Mouse (Mus musculus) embryonic facial prominence, embryonic 14.5 days (tissue): ENCODE measurements at regions not wholly inside any gene's neighbourhood (a gene's known extent, or its start where the extent isn't known, plus 50 kb on each side); places are given as distances from the start of the nearest gene placed in this dataset.

Experiments used
- ATAC-seq: fragments of 200-750 bp; cut with Nextera tagmentation; 2 replicates; pipeline ENCODE4 v1.8.0; 2017; ENCODE audit warnings: low read depth, moderate number of reproducible peaks, moderate TSS enrichment
- DNase-seq: peaks from one replicate; pipeline ENCODE4 v3.0.0-alpha.2; 2015; ENCODE audit warnings: low spot score
- H3K27ac ChIP-seq: fragments of 300-500 bp; sonication (generic); replicated peaks from 2 replicates; pipeline ENCODE4 v1.5.1; 2014; ENCODE audit warnings: low read depth, mild to moderate bottlenecking, low read length, moderate library complexity
- H3K27me3 ChIP-seq: fragments of 300-500 bp; sonication (generic); replicated peaks from 2 replicates; pipeline ENCODE4 v1.6.1; 2014; ENCODE audit warnings: low read length; ENCODE audit not compliant: control insufficient read depth, insufficient read depth
- H3K36me3 ChIP-seq: fragments of 300-500 bp; sonication (generic); 2 replicates; pipeline ENCODE4 v1.6.1; 2014; ENCODE audit warnings: low read length, mixed read lengths; ENCODE audit not compliant: control insufficient read depth, insufficient read depth
- H3K4me1 ChIP-seq: fragments of 300-500 bp; sonication (generic); 2 replicates; pipeline ENCODE4 v1.6.1; 2014; ENCODE audit warnings: antibody characterized with exemption, low read length; ENCODE audit not compliant: control insufficient read depth, insufficient read depth
- H3K4me2 ChIP-seq: fragments of 300-500 bp; sonication (generic); 2 replicates; pipeline ENCODE4 v1.6.1; 2014; ENCODE audit warnings: low read depth, mild to moderate bottlenecking, low read length, moderate library complexity, mixed read lengths
- H3K4me3 ChIP-seq: fragments of 300-500 bp; sonication (generic); 2 replicates; pipeline ENCODE4 v1.5.1; 2014; ENCODE audit warnings: low read depth, mild to moderate bottlenecking, low read length
- H3K9ac ChIP-seq: fragments of 300-500 bp; sonication (generic); 2 replicates; pipeline ENCODE4 v1.6.1; 2014; ENCODE audit warnings: low read depth, mild to moderate bottlenecking, low read length, moderate library complexity, mixed read lengths
- H3K9me3 ChIP-seq: fragments of 300-500 bp; sonication (generic); 2 replicates; pipeline ENCODE4 v1.6.1; 2016; ENCODE audit warnings: low read length; ENCODE audit not compliant: control insufficient read depth
- WGBS: fragments of 180-500 bp; shearing (Covaris S2); extraction: QIAGEN DNeasy Blood & Tissue Kit; methylation state at CpG from one replicate; pipeline ENCODE4 v1.1.7; 2014; 5-methylcytosine and 5-hydroxymethylcytosine counted together

DNA sequence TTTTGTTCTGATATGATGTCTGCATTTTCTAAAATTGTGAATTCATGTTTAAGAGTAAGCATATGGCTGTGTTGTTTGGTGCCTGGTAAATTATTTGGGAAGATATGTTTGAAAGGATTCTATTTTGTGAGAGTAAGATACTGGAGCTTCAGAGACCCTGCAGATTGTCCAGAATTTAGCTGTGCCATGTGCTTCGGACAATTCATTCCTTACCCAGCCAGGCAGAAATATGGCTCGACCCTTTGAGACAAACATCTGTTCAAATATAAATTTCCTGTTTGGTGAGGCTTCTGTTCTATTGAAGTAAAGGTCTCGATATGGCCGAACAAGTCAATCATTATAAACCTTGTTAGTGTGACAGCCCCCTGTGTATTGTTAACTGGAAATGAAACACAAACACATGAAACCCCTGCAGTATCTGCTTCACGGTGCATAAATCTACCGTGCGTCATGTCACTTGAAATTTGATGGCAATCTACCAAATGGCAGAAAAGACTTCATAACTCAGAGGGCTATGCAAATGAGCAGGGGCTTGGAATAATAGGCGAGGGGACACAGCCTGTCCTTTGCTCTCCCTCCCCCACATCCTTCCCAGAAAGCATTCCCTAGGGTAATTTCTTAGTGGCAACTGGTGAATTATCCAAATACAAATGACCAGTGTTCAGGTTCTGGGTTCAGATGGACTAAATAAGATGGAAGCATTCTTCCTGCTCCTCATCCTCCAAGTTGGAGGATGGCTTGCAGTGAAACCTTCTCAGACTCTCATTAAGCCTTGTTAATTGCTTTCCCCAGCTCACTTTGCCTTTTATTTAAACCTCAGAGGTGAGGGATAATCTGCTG is 61.8 kb downstream of the Adcyap1 start:
- Histone ChIP-seq H3K4me3 (no peak overlapping the region), H3K27ac (no peak overlapping the region), H3K4me1 (no peaks in the 10 kb centered on the region), H3K27me3 (no peaks in the 10 kb centered on the region), H3K4me2 (no peak overlapping the region), H3K36me3 (no peaks in the 10 kb centered on the region), H3K9ac (no peak overlapping the region), H3K9me3 (no peaks in the 10 kb centered on the region)
- ATAC-seq (no peak), DNase-seq (peak; percentile 5)
- WGBS, result 26% methylated on average over 8 of the region's 8 CpGs

DNA sequence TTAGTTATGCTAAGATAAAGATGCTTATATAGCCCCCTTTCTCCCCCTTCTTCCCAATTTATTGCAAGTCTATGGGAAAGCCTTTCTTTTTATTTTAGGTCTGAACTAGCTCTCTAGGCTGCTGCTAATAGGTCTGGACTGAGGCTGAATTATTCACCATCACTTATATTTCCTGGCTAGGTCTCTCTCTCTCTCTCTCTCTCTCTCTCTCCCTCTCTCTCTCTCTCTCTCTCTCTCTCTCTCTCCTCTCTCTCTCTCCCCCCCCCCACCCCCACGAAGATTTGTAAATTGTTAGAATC is 62.3 kb downstream of the Adcyap1 start:
- no peaks in the 10 kb centered on the region for H3K27me3 ChIP-seq
- no peak overlapping the region for H3K27ac ChIP-seq
- no peaks in the 10 kb centered on the region for H3K36me3 ChIP-seq
- no peak overlapping the region for H3K4me3 ChIP-seq
- no peak overlapping the region for H3K4me2 ChIP-seq
- no peak for DNase-seq
- no peaks in the 10 kb centered on the region for H3K4me1 ChIP-seq
- no peaks in the 10 kb centered on the region for H3K9me3 ChIP-seq
- 60% methylated on average over 1 of the region's 1 CpGs for WGBS
- ATAC-seq, result no peak
- H3K9ac ChIP-seq, result no peak overlapping the region

DNA sequence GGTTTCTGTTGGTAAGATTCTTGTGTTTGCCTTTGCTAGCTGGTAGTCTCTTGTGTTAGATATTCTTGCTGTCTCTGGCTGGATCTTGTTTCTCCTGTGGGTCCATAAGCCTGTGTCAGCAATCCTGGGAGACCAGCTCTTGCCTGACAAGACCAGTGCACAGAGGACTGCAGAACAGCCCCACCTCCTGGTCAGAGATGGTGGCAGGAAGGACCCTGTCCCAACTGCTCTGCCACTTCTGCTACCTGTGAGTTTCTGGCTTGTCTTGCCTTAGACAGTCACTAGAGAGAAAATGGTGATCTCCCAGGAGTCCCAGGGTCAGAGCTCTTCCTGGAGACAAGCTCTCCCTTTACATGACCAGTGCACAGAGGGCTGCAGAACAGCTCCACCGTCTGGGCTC is 107.3 kb downstream of the Adcyap1 start:
- ATAC-seq, result no peak
- H3K4me2 ChIP-seq, result no peak overlapping the region
- no peak overlapping the region for H3K4me3 ChIP-seq
- H3K27me3 ChIP-seq, result no peaks in the 10 kb centered on the region
- H3K9ac ChIP-seq, result no peak overlapping the region
- WGBS, result 0% methylated on average over 1 of the region's 1 CpGs
- no peak for DNase-seq
- H3K27ac ChIP-seq, result no peak overlapping the region
- H3K9me3 ChIP-seq, result no peaks in the 10 kb centered on the region
- H3K4me1 ChIP-seq, result no peaks in the 10 kb centered on the region
- H3K36me3 ChIP-seq, result no peaks in the 10 kb centered on the region

DNA sequence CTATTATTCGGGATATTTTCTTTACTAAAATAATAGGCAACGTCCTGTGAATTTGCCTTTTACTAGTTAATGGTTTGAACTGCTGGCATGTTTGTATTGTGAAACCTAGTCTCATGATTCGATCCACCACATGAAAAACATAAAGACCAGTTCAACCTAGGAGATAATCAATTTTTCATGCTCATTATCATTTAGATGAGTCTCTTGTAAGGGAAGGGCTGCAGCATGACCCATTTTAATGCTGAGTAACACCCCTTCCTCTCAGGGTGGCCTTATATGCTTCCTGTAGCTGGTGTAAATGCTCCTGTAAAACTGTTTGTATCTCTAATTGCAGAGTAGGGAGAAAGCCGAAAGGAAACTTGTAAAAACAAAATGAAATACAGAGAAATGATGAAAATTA is 113.3 kb downstream of the Adcyap1 start:
- Histone ChIP-seq H3K27me3 (no peaks in the 10 kb centered on the region), H3K27ac (no peak overlapping the region), H3K9ac (no peak overlapping the region), H3K4me2 (no peak overlapping the region), H3K4me1 (no peaks in the 10 kb centered on the region), H3K9me3 (no peaks in the 10 kb centered on the region), H3K36me3 (no peaks in the 10 kb centered on the region), H3K4me3 (no peak overlapping the region)
- DNase-seq (no peak), ATAC-seq (no peak)
- WGBS, result 39% methylated on average over 4 of the region's 4 CpGs

DNA sequence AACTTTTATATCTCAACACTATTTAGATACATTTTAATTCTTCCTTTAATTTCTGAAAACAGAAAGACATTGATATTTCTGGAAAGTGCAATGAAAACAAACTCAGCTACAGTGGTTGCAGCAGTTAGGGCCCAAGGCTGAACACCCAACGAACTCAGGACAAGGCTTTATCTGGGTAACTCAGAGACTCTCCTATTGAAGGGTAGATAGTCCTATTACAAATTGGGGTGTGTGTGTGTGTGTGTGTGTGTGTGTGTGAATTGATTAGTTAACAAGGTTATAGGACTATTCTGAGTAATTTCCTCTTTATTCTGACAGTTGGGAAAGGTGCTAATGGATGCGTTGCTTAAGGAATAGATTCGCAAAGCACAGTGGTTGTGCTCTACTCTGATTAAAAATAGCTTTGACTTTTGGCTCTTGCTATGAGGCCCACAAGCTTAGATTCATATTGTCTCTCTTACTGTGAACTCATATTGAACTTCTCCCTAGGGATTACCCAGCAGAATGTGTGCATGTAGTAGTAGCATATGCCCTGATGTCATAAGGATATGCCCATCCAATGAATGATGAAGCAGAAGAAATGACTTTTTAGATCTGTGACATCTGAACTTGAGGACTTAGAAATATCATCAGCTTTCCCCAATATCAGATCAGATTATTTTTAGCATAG is 114.0 kb downstream of the Adcyap1 start:
- Histone ChIP-seq H3K4me3 (no peak overlapping the region), H3K27ac (no peak overlapping the region), H3K27me3 (no peaks in the 10 kb centered on the region), H3K9ac (no peak overlapping the region), H3K4me2 (no peak overlapping the region), H3K4me1 (no peaks in the 10 kb centered on the region), H3K9me3 (no peaks in the 10 kb centered on the region), H3K36me3 (no peaks in the 10 kb centered on the region)
- no peak for ATAC-seq
- DNase-seq, result no peak
- 72% methylated on average over 3 of the region's 3 CpGs for WGBS

DNA sequence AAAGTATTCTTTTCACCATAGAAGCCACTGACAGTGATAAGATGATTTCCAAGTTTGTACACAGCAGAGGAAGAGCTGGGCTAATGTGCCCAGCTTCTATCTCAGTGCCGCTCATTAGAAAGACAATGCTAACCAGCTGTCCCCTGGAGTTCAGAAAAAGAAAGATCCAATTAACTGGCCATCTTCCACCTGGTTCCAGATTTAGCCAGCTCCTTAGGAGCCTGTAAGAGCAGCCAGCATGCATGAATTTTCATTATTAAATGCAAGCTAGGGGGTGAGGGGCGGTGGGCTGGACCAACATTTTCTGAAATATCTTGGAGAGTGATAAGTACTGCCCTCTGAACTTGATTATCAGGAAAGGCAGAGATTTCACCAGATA is 114.5 kb downstream of the Adcyap1 start:
- Histone ChIP-seq H3K4me3 (no peak overlapping the region), H3K9me3 (no peaks in the 10 kb centered on the region), H3K27ac (no peak overlapping the region), H3K4me1 (no peaks in the 10 kb centered on the region), H3K4me2 (no peak overlapping the region), H3K9ac (no peak overlapping the region), H3K27me3 (no peaks in the 10 kb centered on the region), H3K36me3 (no peaks in the 10 kb centered on the region)
- peak; percentile 63; the same call in 1 of the 2 replicates for ATAC-seq
- 49% methylated on average over 2 of the region's 2 CpGs for WGBS
- DNase-seq, result peak; percentile 22

DNA sequence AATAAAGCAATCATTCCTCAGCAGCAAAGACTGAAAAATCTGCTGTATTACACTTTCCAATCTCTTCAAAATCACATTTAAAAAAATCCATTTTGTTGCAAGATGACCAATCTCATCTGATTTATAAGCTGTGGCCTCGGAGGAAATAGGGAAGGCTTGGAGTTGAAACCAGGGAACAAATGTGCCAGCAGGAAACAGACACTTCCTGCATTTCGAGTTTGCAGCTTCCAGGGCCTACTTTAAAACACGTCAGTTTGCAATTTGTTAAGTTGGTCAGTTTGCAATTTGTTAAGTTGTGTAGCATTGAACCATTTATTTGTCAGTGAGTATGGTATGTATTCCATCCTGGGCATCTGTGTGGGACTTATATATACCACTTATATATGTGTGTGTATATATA is 115.3 kb downstream of the Adcyap1 start:
- Histone ChIP-seq H3K4me3 (no peak overlapping the region), H3K27me3 (no peaks in the 10 kb centered on the region), H3K4me1 (no peaks in the 10 kb centered on the region), H3K27ac (no peak overlapping the region), H3K9me3 (0 out of 2 replicates have a peak, but pooled peaks cover 5% of the 10 kb centered on the region), H3K4me2 (no peak overlapping the region), H3K36me3 (no peaks in the 10 kb centered on the region), H3K9ac (no peak overlapping the region)
- ATAC-seq (no peak), DNase-seq (no peak)
- WGBS, result 38% methylated on average over 3 of the region's 3 CpGs

DNA sequence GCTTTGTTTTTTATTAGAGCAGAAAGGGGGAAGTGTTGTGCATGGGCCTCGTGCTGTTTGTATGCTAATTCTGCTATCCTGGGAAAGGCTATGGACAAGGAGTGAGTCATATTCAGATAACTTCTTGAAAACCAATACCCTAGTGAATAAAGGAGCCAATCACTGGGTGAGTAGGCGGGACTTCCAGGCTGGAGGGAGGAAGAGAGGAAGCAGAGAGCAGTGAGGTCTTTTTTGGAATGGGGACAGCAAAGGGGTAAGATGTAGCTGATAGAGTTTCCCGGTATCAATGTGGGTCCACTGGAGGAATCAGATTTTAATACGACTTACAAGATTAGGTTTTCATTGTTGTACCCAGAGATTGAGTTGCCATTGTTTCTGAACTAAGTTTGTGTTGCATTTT is 122.7 kb downstream of the Adcyap1 start:
- H3K27me3 ChIP-seq, result no peaks in the 10 kb centered on the region
- no peak overlapping the region for H3K9ac ChIP-seq
- no peaks in the 10 kb centered on the region for H3K4me1 ChIP-seq
- DNase-seq, result no peak
- 0 out of 2 replicates have a peak, but pooled peaks cover 9% of the 10 kb centered on the region for H3K9me3 ChIP-seq
- no peaks in the 10 kb centered on the region for H3K36me3 ChIP-seq
- H3K4me3 ChIP-seq, result no peak overlapping the region
- ATAC-seq, result no peak
- H3K27ac ChIP-seq, result no peak overlapping the region
- H3K4me2 ChIP-seq, result no peak overlapping the region
- 83% methylated on average over 4 of the region's 4 CpGs for WGBS

DNA sequence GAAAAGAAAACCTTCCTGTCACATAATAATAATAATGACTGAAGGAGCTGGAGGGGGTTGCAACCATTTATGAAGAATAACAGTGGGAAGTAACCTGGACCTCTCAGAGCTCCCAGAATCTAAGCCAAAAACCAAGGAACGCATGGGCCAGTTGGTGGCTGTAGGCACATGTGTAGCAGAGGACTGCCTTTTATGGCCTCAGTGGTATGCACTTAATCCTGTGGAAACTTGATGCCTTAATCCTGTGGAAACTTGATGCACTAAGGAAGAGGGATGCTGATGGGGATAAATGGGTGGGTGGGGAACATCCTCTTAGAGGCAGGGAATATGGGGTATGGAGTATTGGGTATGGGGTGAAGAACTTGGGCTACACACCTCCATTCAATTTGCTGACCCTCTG is 138.8 kb downstream of the Adcyap1 start:
- ATAC-seq (no peak), DNase-seq (no peak)
- H3K9ac ChIP-seq, result no peak overlapping the region
- H3K27me3 ChIP-seq, result no peaks in the 10 kb centered on the region
- H3K4me2 ChIP-seq, result no peak overlapping the region
- H3K4me3 ChIP-seq, result no peak overlapping the region
- no peaks in the 10 kb centered on the region for H3K9me3 ChIP-seq
- no peaks in the 10 kb centered on the region for H3K4me1 ChIP-seq
- H3K27ac ChIP-seq, result no peak overlapping the region
- no peaks in the 10 kb centered on the region for H3K36me3 ChIP-seq
- WGBS, result 73% methylated on average over 1 of the region's 1 CpGs
